Mouse (Mus musculus): ENCODE measurements at regions not wholly inside any gene's neighbourhood (a gene's known extent, or its start where the extent isn't known, plus 50 kb on each side); places are given as distances from the start of the nearest gene placed in this dataset.
A peak's percentile ranks its signal among the peaks of the same experiment; 100 is the strongest.

DNA sequence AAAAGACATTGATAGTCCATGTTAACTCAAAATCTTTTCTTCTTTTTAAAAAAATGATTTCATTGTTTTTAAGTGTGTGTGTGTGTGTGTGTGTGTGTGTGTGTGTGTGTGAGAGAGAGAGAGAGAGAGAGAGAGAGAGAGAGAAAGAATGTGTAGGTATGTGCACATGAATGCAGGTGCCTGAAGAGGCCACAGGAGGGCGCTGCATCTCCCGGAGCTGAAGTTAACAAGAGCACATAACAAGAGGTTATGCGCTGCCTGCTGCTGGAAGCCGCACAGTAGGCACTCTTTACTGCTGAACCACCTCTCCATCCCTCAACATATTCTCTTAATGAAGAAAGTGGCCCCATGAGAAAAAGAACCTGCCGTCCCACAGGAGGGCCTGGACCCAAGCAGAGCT lies 172.6 kb upstream of the Kazn start:
- no peak overlapping the region for H3K27ac ChIP-seq (replicated peaks; ENCODE audit: low read depth, low read length)
- no peak overlapping the region for H3K9ac ChIP-seq (ENCODE audit: low read depth, low read length, severe bottlenecking)
- no peak for TF ChIP-seq POLR2A (IDR thresholded peaks at IDR 0.05; ENCODE audit: borderline replicate concordance, extremely low read depth, insufficient read depth, insufficient read length)
- no peak for ATAC-seq (ENCODE audit: low FRiP score, low read depth)
- no peaks in the 10 kb centered on the region for H3K36me3 ChIP-seq (ENCODE audit: control insufficient read depth, insufficient read depth, low read length)
- H3K4me2 ChIP-seq (replicated peaks; ENCODE audit: low read depth, low read length, severe bottlenecking): no peak overlapping the region
- WGBS: 92% methylated on average over 5 of the region's 5 CpGs
- H3K9me3 ChIP-seq (ENCODE audit: control insufficient read depth, low read length): no peaks in the 10 kb centered on the region
- no peaks in the 10 kb centered on the region for H3K4me1 ChIP-seq (ENCODE audit: control insufficient read depth, insufficient read depth, low read length)
- no peak overlapping the region for H3K4me3 ChIP-seq (replicated peaks; ENCODE audit: low read length)
- no peaks in the 10 kb centered on the region for H3K27me3 ChIP-seq (ENCODE audit: control insufficient read depth, insufficient read depth, low read length)
- no peak for DNase-seq (ENCODE audit: low spot score)

GRCm38 (mm10) chr4:142410596-142411573 lies 171.7 kb upstream of the Kazn start:
- WGBS: 72% methylated on average over 26 of the region's 26 CpGs
- no peak overlapping the region for H3K4me2 ChIP-seq (replicated peaks; ENCODE audit: low read depth, low read length, severe bottlenecking)
- no peak overlapping the region for H3K9ac ChIP-seq (ENCODE audit: low read depth, low read length, severe bottlenecking)
- no peaks in the 10 kb centered on the region for H3K36me3 ChIP-seq (ENCODE audit: control insufficient read depth, insufficient read depth, low read length)
- no peak for ATAC-seq (ENCODE audit: low FRiP score, low read depth)
- no peak for TF ChIP-seq POLR2A (IDR thresholded peaks at IDR 0.05; ENCODE audit: borderline replicate concordance, extremely low read depth, insufficient read depth, insufficient read length)
- no peaks in the 10 kb centered on the region for H3K4me1 ChIP-seq (ENCODE audit: control insufficient read depth, insufficient read depth, low read length)
- no peaks in the 10 kb centered on the region for H3K27me3 ChIP-seq (ENCODE audit: control insufficient read depth, insufficient read depth, low read length)
- no peak overlapping the region for H3K27ac ChIP-seq (replicated peaks; ENCODE audit: low read depth, low read length)
- DNase-seq (ENCODE audit: low spot score): peak; percentile 21
- H3K9me3 ChIP-seq (ENCODE audit: control insufficient read depth, low read length): no peaks in the 10 kb centered on the region
- H3K4me3 ChIP-seq (replicated peaks; ENCODE audit: low read length): no peak overlapping the region

DNA sequence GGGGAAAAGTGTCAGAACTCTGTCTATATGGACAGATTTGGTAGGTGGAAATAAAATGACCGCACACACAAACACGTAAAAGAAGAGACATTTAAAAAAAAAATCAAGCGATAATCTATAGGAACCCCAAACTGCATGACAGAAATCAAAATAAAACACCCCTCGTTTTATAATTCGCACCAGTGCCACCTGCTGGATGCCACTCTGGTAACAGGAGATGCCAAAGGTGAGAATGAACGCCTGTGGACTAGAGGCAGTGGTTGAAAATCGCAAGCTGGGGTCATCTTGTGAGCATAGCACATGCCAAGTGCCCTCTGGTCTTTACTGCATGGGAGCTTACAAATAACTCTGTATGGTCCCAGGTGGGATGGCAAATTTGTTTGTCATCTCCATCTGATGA lies 158.7 kb upstream of the Kazn start:
- Histone ChIP-seq H3K9me3 (ENCODE audit: control insufficient read depth, low read length) (no peaks in the 10 kb centered on the region), H3K27me3 (ENCODE audit: control insufficient read depth, insufficient read depth, low read length) (no peaks in the 10 kb centered on the region), H3K36me3 (ENCODE audit: control insufficient read depth, insufficient read depth, low read length) (no peaks in the 10 kb centered on the region), H3K27ac (replicated peaks; ENCODE audit: low read depth, low read length) (no peak overlapping the region), H3K4me1 (ENCODE audit: control insufficient read depth, insufficient read depth, low read length) (no peaks in the 10 kb centered on the region), H3K4me3 (replicated peaks; ENCODE audit: low read length) (no peak overlapping the region), H3K4me2 (replicated peaks; ENCODE audit: low read depth, low read length, severe bottlenecking) (no peak overlapping the region), H3K9ac (ENCODE audit: low read depth, low read length, severe bottlenecking) (no peak overlapping the region)
- TF ChIP-seq POLR2A (IDR thresholded peaks at IDR 0.05; ENCODE audit: borderline replicate concordance, extremely low read depth, insufficient read depth, insufficient read length): no peak
- WGBS: 76% methylated on average over 7 of the region's 7 CpGs
- DNase-seq (ENCODE audit: low spot score) (no peak), ATAC-seq (ENCODE audit: low FRiP score, low read depth) (no peak)

- no peak overlapping the region for H3K4me3 ChIP-seq (replicated peaks; ENCODE audit: low read length)
- no peak for ATAC-seq (ENCODE audit: low FRiP score, low read depth)
- H3K27me3 ChIP-seq (ENCODE audit: control insufficient read depth, insufficient read depth, low read length): no peaks in the 10 kb centered on the region
- no peak overlapping the region for H3K4me2 ChIP-seq (replicated peaks; ENCODE audit: low read depth, low read length, severe bottlenecking)
- H3K36me3 ChIP-seq (ENCODE audit: control insufficient read depth, insufficient read depth, low read length): no peaks in the 10 kb centered on the region
- H3K9ac ChIP-seq (ENCODE audit: low read depth, low read length, severe bottlenecking): no peak overlapping the region
- no peak overlapping the region for H3K27ac ChIP-seq (replicated peaks; ENCODE audit: low read depth, low read length)
- TF ChIP-seq POLR2A (IDR thresholded peaks at IDR 0.05; ENCODE audit: borderline replicate concordance, extremely low read depth, insufficient read depth, insufficient read length): no peak
- H3K9me3 ChIP-seq (ENCODE audit: control insufficient read depth, low read length): no peaks in the 10 kb centered on the region
- H3K4me1 ChIP-seq (ENCODE audit: control insufficient read depth, insufficient read depth, low read length): no peaks in the 10 kb centered on the region
- WGBS: 57% methylated on average over 2 of the region's 2 CpGs
- peak; percentile 45 for DNase-seq (ENCODE audit: low spot score)
Observed at GRCm38 (mm10) chr4:142392924-142393323, 153.7 kb upstream of the Kazn start.

GRCm38 (mm10) chr4:142390531-142391195 lies 151.5 kb upstream of the Kazn start:
- Histone ChIP-seq H3K4me2 (replicated peaks; ENCODE audit: low read depth, low read length, severe bottlenecking) (no peak overlapping the region), H3K4me3 (replicated peaks; ENCODE audit: low read length) (no peak overlapping the region), H3K27ac (replicated peaks; ENCODE audit: low read depth, low read length) (no peak overlapping the region), H3K9ac (ENCODE audit: low read depth, low read length, severe bottlenecking) (no peak overlapping the region), H3K4me1 (ENCODE audit: control insufficient read depth, insufficient read depth, low read length) (no peaks in the 10 kb centered on the region), H3K27me3 (ENCODE audit: control insufficient read depth, insufficient read depth, low read length) (no peaks in the 10 kb centered on the region), H3K36me3 (ENCODE audit: control insufficient read depth, insufficient read depth, low read length) (no peaks in the 10 kb centered on the region), H3K9me3 (ENCODE audit: control insufficient read depth, low read length) (no peaks in the 10 kb centered on the region)
- TF ChIP-seq POLR2A (IDR thresholded peaks at IDR 0.05; ENCODE audit: borderline replicate concordance, extremely low read depth, insufficient read depth, insufficient read length): no peak
- no peak for ATAC-seq (ENCODE audit: low FRiP score, low read depth)
- DNase-seq (ENCODE audit: low spot score): no peak
- WGBS: 82% methylated on average over 21 of the region's 21 CpGs
